Mouse (Mus musculus): Measurements from ENCODE around the gene Ankdd1a. TPM values are rescaled to one million over a fixed set of nuclear protein-coding genes. Genes with fewer than 3 reads are reported as not detected.

The Ankdd1a gene
- total RNA-seq, 1 experiment from 2014 or later: 0.93 TPM

GRCm38 (mm10) chr9:65520505-65520876, 498 bp upstream of the Ankdd1a start:
- no peak for ATAC-seq (ENCODE audit: extremely low read depth, insufficient number of reproducible peaks, low FRiP score, poor library complexity, severe bottlenecking)

DNA sequence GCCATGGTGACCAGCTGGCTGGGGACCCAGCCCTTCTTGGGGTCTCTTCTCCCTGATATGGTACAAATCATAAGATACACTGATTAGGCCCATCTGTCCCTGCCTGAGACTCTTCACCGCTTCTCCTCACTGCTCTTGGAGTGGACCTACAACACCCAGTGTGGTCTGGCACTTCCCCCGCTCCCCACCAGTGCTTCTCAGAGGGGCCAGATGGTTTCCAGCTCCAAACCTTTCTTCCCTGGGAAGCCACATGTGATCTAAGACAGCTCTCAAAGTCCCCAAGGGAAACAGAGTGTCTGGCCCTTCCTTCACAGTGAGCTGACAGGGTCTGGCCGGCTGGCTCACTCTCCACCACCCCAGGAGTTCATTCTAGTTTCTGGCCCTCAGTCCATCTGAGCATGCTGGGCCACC, 5.1 kb downstream of the Ankdd1a start:
- ATAC-seq (ENCODE audit: extremely low read depth, insufficient number of reproducible peaks, low FRiP score, poor library complexity, severe bottlenecking): no peak

DNA sequence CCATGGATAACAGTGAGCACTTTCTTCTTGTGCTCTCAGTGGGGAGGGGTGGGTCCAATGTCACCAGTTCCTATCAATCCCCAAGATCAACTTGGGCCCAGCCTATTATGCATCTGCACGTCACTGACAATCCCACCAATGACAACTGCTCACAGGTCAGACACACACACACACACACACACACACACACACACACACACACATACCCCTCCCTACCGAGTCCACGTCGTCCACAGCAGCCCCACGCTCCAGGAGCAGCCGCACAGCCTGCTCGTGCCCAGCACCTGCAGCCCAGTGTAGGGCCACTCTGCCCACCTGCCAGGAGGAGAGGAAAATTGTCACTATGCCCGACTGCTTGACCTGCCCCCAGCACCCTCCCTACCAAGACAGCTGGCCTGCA, 5.6 kb downstream of the Ankdd1a start:
- ATAC-seq (ENCODE audit: extremely low read depth, insufficient number of reproducible peaks, low FRiP score, poor library complexity, severe bottlenecking): no peak

DNA sequence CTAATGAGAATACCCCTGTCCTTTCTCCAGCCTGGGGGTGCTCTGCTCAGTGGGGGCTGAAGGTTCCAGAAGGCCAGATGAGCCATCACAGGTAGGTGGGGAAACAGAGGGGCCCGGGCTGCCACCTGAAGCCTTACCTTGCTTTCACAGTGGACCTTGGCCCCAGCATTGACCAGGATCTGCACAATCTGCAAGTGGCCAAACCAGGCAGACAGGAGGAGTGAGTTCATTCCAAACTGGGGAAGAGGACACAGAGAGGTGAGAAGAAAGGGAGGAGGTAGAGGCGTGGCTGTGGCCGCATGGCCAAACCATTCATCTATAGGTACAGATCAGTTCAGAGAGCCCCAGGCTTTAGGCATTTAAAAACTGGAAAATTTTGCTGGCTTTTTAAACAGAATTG, 7.5 kb downstream of the Ankdd1a start:
- no peak for ATAC-seq (ENCODE audit: extremely low read depth, insufficient number of reproducible peaks, low FRiP score, poor library complexity, severe bottlenecking)

GRCm38 (mm10) chr9:65508449-65508848, 11.5 kb downstream of the Ankdd1a start:
- ATAC-seq (ENCODE audit: extremely low read depth, insufficient number of reproducible peaks, low FRiP score, poor library complexity, severe bottlenecking): no peak

DNA sequence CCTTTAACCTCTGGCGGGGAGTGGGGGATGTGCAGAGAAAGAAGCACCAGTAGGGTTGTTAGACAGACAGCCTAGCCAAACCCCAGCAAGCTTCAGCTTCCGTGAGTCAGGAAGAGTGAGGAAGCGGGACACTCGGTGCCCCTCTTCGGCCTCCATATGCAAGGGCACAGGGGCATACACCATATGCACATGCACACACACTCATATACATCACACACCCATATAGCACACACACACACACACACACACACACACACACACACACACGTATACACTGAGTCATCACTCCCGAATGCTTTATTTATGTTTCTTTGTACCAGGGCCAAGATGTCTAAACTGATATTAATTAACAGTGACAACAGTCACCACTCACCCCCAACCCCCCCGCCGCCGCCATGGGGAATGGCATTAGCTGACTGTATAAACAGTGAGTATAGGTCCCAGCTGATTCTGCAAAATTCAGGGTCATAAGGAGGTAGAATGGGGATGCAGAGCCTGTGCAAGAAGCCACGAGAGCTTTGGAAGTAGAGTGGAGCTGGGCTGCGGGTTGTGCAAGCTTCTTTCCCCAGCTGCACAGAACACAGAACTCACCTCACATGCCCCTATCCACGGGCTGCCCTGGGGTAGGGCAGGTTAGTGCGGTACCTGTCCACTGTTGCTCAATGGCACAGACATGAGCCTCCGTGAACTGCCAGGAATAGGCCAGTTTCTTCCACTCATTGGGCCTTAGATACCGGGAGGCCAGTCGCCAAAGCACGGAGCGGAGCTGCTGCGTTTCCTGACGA, 17.1 kb downstream of the Ankdd1a start:
- ATAC-seq (ENCODE audit: extremely low read depth, insufficient number of reproducible peaks, low FRiP score, poor library complexity, severe bottlenecking): no peak

GRCm38 (mm10) chr9:65502146-65502545, 17.8 kb downstream of the Ankdd1a start:
- no peak for ATAC-seq (ENCODE audit: extremely low read depth, insufficient number of reproducible peaks, low FRiP score, poor library complexity, severe bottlenecking)

DNA sequence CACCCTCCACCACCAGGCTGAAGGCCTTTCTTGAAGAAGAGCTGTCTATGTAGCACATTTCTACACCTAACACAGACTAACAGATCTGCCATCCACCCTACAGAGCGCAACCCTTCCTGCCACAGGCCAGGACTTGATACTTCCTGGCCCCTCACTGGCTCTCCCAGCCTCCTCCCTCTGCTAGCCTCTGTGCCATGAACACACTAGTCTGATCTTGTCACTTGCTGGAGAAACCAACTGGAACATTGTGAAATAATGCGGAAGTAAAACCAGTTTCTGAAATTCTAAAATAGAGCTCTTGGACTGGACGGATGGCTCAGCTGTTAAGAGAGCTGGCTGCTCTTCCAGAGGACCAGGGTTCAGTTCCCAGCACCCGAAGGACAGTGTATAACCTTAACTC, 27.1 kb downstream of the Ankdd1a start:
- ATAC-seq (ENCODE audit: extremely low read depth, insufficient number of reproducible peaks, low FRiP score, poor library complexity, severe bottlenecking): no peak

DNA sequence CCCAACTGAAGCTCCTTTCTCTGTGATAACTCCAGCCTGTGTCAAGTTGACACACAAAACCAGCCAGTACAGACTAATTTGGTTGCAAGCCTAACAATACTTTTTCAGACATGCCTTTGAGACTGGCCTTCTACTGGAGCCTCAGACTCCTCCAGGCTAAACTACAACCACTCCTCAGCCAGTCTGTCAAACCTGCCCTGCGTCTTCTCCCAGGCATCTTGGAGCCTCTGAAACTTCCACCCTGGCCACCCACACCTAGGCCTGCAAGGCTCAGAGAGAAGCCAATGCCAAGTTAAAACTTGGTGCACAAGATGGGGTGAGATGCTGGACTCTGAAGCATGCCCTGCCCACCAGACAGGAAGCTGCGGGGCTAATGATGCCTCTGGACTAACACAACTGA, 27.6 kb downstream of the Ankdd1a start:
- ATAC-seq (ENCODE audit: extremely low read depth, insufficient number of reproducible peaks, low FRiP score, poor library complexity, severe bottlenecking): no peak

DNA sequence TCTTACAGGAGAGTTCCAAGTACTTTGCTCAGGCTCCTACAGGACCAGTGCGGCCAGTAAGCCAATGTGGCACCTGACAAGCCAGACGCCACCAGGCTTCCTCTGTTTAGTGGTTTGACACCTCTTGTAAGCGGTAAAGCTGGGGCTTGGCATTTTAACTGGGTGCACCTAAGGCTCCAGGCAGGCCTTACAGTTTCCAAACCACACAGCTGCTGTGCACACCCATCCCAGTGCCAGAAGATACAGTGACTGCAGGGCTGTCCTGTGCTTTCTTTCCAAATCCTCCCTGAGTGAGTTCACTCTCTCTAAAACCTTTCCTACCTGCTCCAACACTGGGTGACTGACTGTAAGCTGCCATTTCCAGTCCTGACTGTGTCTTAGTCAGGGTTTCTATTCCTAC, 28.5 kb downstream of the Ankdd1a start:
- no peak for ATAC-seq (ENCODE audit: extremely low read depth, insufficient number of reproducible peaks, low FRiP score, poor library complexity, severe bottlenecking)

DNA sequence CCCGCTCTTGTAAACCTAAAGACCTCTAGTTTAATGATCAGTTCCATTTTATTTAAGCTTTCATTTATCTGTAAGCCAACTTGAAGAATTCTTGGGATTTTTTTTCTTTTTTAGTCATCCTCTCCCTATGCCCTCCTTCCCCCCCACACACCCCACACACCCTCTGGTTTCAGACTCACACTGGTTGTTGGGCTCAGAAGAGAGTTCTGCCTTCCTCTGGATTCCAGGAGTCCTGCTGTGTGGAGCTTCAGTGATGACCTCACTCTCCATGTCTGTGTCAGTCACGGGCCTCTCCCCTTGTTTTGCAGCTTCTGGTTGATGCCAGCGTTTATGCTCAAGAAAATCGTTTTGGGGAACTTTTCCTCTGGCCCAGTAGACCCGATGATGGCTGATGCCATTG, 39.9 kb downstream of the Ankdd1a start:
- ATAC-seq (ENCODE audit: extremely low read depth, insufficient number of reproducible peaks, low FRiP score, poor library complexity, severe bottlenecking): no peak

DNA sequence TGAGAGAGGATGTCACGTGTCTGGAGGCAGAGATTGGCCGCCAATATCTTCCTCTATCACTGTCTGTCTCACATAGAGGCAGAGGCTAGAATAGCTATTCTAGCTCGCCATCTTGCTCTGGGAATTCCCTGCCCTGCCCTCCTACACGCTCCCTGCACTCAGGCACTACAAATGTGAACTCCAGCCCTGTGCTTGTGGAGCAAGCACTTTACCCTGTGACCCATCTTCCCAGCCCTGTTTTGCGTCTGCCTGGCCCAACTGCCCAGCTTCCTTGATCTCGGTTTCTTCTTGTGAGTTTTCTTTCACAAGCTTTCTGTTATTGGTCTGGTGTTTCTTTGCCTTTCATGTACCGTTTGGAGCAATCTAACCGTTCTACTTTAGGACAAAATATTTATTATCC, 40.8 kb downstream of the Ankdd1a start:
- no peak for ATAC-seq (ENCODE audit: extremely low read depth, insufficient number of reproducible peaks, low FRiP score, poor library complexity, severe bottlenecking)

- no peak for ATAC-seq (ENCODE audit: extremely low read depth, insufficient number of reproducible peaks, low FRiP score, poor library complexity, severe bottlenecking)
Measured at GRCm38 (mm10) chr9:65472769-65473168, 47.2 kb downstream of the Ankdd1a start.

DNA sequence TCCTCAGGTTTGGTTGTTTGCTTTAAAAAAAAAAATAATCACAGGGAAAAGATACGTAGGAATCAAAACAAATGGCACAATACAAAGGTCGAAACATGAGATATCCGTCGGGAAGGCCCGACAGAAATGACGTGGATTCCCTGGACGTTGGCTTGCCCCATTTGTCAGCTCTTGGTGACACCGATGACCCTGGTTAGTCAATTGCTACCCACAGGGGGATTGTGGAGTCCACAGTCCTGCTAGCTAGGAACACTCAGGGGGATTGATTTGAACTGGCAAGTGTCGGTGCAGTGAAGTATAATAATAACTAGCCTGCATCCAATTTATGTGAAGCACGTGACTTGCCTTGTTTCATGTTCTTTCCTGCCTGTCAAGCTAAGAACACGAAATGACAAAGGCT, 52.3 kb downstream of the Ankdd1a start:
- ATAC-seq (ENCODE audit: extremely low read depth, insufficient number of reproducible peaks, low FRiP score, poor library complexity, severe bottlenecking): no peak

GRCm38 (mm10) chr9:65465241-65465640, 54.8 kb downstream of the Ankdd1a start:
- ATAC-seq (ENCODE audit: extremely low read depth, insufficient number of reproducible peaks, low FRiP score, poor library complexity, severe bottlenecking): no peak

DNA sequence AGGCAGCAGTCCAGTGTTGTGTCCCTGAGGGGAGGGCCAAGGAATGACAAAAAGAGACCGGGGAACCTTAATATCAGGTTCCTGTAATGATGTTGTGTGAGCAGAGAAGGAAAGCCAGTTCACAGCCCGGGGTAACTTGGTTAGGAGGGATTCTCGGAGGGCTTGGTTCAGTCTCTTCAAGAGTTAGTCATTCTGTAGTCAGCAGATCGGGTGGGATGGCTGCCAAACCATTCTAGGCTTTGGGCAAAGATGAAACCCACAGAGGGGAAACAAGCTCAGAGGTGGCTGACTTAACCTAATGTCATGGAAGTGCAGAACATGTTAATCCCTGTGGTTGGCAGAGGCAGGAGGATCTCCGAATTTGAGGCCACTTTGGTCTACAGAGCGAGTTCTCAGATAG, 55.8 kb downstream of the Ankdd1a start:
- no peak for ATAC-seq (ENCODE audit: extremely low read depth, insufficient number of reproducible peaks, low FRiP score, poor library complexity, severe bottlenecking)

DNA sequence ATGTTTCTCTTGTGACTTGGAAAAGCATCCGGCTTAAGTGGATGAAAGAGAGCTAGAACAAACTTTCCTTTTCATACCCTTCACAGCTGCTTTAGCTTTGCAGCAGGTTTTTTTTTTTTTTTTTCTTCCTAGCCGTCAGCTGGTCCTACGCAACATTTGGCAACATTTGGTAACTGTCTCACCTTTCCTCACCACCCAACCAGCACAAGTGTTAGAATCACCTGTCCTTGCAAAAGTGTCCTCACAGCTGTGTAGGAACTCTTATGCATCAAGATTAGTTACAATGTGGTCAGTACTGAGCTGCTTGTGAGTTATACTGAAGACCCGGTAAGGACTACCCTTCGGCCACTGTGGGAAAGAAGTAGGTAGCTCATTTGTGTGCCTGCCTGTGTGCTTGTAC, 57.4 kb downstream of the Ankdd1a start:
- ATAC-seq (ENCODE audit: extremely low read depth, insufficient number of reproducible peaks, low FRiP score, poor library complexity, severe bottlenecking): no peak

- peak; percentile 92 for ATAC-seq (ENCODE audit: extremely low read depth, insufficient number of reproducible peaks, low FRiP score, poor library complexity, severe bottlenecking)
Measured at GRCm38 (mm10) chr9:65460732-65461442, 59.1 kb downstream of the Ankdd1a start, which contains the start of gene Spg21. TSS of gene Spg21 (plus strand) at chr9:65460947.

GRCm38 (mm10) chr9:65460198-65460597, 59.8 kb downstream of the Ankdd1a start:
- no peak for ATAC-seq (ENCODE audit: extremely low read depth, insufficient number of reproducible peaks, low FRiP score, poor library complexity, severe bottlenecking)

DNA sequence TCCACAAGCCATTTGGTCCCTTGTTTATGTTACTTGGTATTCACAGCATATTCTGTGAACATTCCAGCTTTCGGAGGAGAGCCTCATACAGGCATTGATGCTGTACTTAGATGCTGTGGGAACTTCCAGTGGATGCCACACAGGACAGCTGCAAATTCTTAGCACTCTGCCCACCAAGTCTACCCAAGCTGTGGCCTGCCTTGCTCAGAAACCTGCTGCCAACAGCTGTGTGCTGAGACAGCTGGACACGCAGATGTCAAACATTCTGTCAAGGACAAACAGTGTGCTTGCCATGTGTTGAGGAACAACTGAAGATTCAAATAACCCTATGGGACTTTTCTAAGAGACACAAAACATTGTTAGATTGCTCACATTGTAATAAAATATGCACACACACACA, 61.0 kb downstream of the Ankdd1a start:
- no peak for ATAC-seq (ENCODE audit: extremely low read depth, insufficient number of reproducible peaks, low FRiP score, poor library complexity, severe bottlenecking)
